Mouse (Mus musculus) hindbrain, embryonic 16.5 days (tissue): Measurements from ENCODE around the gene Fgf4. TPM values are rescaled to one million over a fixed set of nuclear protein-coding genes. Genes with fewer than 3 reads are reported as not detected.

ENCODE experiments used
- ATAC-seq: fragments of 200-750 bp; cut with Nextera tagmentation; 2 replicates; pipeline ENCODE4 v1.8.0; 2017; ENCODE audit warnings: moderate TSS enrichment, moderate library complexity
- H3K27ac ChIP-seq: fragments of 300-500 bp; sonication (generic); 2 replicates; pipeline ENCODE4 v1.5.1; 2014; ENCODE audit warnings: low read depth, mild to moderate bottlenecking, control low read depth, low read length, moderate library complexity
- H3K27me3 ChIP-seq: fragments of 300-500 bp; sonication (generic); replicated peaks from 2 replicates; pipeline ENCODE4 v1.6.1; 2014; ENCODE audit warnings: low read length; ENCODE audit not compliant: control insufficient read depth, insufficient read depth
- H3K36me3 ChIP-seq: fragments of 300-500 bp; sonication (generic); 2 replicates; pipeline ENCODE4 v1.6.1; 2014; ENCODE audit warnings: mild to moderate bottlenecking, low read length, moderate library complexity, mixed read lengths; ENCODE audit not compliant: control insufficient read depth, insufficient read depth
- H3K4me1 ChIP-seq: fragments of 300-500 bp; sonication (generic); 2 replicates; pipeline ENCODE4 v1.6.1; 2014; ENCODE audit warnings: low read depth, low read length; ENCODE audit not compliant: control insufficient read depth, insufficient read depth
- H3K4me2 ChIP-seq: fragments of 300-500 bp; sonication (generic); 2 replicates; pipeline ENCODE4 v1.6.1; 2014; ENCODE audit warnings: mild to moderate bottlenecking, low read length, control low read depth, moderate library complexity
- H3K4me3 ChIP-seq: fragments of 300-500 bp; sonication (generic); 2 replicates; pipeline ENCODE4 v1.5.1; 2014; ENCODE audit warnings: mild to moderate bottlenecking, low read length, control low read depth, moderate library complexity
- H3K9ac ChIP-seq: fragments of 300-500 bp; sonication (generic); 2 replicates; pipeline ENCODE4 v1.6.1; 2014; ENCODE audit warnings: low read depth, mild to moderate bottlenecking, control low read depth, low read length, moderate library complexity
- H3K9me3 ChIP-seq: fragments of 300-500 bp; sonication (generic); 2 replicates; pipeline ENCODE4 v1.6.1; 2014; ENCODE audit warnings: mild to moderate bottlenecking, low read length, moderate library complexity; ENCODE audit not compliant: control insufficient read depth
- WGBS: fragments of 180-500 bp; shearing (Covaris S2); extraction: QIAGEN DNeasy Blood & Tissue Kit; methylation state at CpG from one replicate; pipeline ENCODE4 v1.1.7; 2014; 5-methylcytosine and 5-hydroxymethylcytosine counted together
- polyA plus RNA-seq: library from polyadenylated mRNA; unstranded; fragments of >200 nt; fragmentation: Nextera tagmentation; extraction: Ambion mirVana; gene quantifications from 2 replicates; pipeline ENCODE4 v1.2.1, GENCODE M21; 2015

Gene Fgf4
- polyA plus RNA-seq, 1 experiment from 2014 or later, result not detected

DNA sequence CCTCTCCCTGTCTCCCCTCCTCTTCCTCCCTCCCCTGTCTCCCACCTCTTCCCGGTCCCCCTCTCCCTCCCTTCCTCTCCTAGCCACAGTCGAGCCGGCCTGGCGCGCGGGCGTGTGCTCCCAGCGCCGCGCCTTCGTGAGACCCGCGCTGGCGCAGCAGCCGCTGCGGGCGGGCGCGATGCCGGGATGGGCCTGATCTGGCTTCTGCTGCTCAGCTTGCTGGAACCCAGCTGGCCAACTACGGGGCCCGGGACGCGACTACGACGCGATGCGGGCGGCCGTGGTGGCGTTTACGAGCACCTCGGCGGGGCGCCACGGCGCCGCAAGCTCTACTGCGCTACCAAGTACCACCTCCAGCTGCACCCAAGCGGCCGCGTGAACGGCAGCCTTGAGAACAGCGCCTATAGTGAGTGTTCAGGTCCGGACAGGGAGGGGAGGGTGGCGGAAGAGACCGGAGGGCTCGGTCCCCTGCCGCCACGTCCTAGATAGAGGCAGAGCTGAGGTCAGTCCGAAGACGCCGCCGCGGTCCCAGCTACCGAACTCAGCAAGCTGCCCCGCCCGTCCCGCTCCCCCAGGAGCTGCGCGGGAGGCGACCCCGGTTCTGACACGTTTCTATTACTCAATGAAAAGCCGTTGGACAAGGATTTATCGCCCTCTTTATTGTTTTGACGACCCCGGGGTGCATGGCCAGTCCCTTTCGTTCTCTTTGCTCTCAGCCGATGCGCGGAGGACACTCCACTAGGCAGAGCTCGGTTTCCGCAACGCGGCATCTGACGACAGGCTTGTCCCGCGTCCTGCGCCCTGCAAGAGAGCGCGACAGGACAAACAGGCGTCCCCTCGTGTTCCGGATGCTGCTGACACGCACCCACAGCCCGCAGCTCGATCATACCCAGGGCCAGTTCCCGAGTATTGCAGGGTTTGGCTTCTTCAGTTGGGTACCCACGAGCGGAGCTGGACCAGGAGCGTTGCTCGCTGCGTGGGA lies 8.4 kb upstream of the Fgf4 start:
- Histone ChIP-seq H3K4me3 (peak overlapping the region; percentile 49), H3K4me2 (peak overlapping the region; percentile 71), H3K4me1 (peaks cover 9% of the 10 kb centered on the region), H3K27me3 (peaks cover 48% of the 10 kb centered on the region), H3K36me3 (no peaks in the 10 kb centered on the region), H3K9me3 (no peaks in the 10 kb centered on the region), H3K27ac (peak overlapping the region; percentile 40; the same call in 1 of the 2 replicates), H3K9ac (peak overlapping the region; percentile 52)
- ATAC-seq, result peak; percentile 60
- WGBS, result under 1% methylated on average over 94 of the region's 94 CpGs

DNA sequence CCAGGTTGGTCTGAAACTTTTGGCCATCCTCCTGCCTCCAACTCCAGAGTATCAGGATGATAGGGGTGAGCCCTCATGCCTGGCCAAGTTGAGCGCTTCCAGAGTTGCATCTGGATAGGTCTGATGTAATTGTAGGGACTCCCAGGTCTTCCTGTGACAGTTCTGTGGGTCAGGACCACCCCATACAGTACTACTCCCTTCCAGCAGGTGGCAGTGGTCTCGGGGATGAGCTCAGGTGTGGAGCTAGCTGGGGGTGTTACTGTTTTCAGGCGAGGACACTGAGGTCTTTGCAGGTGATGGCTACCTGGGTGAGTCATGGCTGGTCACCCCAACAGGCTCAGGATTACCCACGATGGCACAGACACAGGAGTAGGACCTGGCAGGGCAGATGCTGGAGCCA lies 1.0 kb upstream of the Fgf4 start:
- no peak for ATAC-seq
- Histone ChIP-seq H3K4me1 (no peaks in the 10 kb centered on the region), H3K27me3 (no peaks in the 10 kb centered on the region), H3K9ac (no peak overlapping the region), H3K9me3 (no peaks in the 10 kb centered on the region), H3K27ac (no peak overlapping the region), H3K4me3 (no peak overlapping the region), H3K4me2 (no peak overlapping the region), H3K36me3 (no peaks in the 10 kb centered on the region)
- 20% methylated on average over 4 of the region's 4 CpGs for WGBS

DNA sequence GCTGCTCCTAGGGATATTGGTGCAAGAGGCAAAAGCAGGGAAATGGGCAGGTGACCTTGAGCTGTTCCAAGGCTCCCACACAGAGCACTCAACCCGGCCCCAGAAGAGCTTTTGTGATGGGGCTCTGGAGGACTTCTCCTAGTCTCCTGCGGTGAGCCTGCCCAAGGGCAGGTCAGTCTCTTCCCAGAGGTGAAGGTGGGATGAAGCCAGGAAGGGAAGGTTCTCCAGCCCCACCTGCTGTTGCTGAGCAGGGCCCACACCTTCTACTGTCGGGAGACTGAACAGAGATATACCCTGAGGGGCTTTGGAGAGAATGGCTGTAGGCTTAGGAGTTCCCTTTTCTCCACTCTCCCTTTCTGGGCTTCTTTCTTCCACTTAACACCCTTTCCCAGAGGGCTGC lies 4.2 kb downstream of the Fgf4 start:
- no peak overlapping the region for H3K4me2 ChIP-seq
- no peak overlapping the region for H3K9ac ChIP-seq
- H3K27ac ChIP-seq, result no peak overlapping the region
- no peak overlapping the region for H3K4me3 ChIP-seq
- H3K36me3 ChIP-seq, result no peaks in the 10 kb centered on the region
- H3K27me3 ChIP-seq, result no peaks in the 10 kb centered on the region
- no peak for ATAC-seq
- WGBS, result 57% methylated on average over 3 of the region's 3 CpGs
- no peaks in the 10 kb centered on the region for H3K4me1 ChIP-seq
- H3K9me3 ChIP-seq, result no peaks in the 10 kb centered on the region

DNA sequence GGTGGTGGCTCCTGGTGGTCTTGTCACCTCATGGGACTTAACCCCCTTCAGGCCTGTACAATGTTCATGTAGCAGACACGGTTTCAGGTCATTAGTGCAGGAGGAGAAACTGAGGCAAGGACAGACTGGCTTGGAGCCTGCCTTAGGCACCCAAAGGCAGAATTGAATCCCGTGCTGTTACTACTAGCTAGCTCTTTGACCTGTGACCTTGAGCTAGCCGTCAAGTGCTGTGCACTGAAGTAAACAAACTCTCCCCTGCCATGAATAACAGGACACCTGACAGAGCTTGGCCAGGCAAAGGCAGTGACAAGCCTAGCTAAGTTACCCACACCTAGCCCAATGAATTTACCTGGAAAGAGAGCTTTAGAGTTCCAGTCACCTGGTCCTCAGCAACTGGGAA lies 7.8 kb downstream of the Fgf4 start:
- H3K9ac ChIP-seq, result no peak overlapping the region
- H3K4me1 ChIP-seq, result no peaks in the 10 kb centered on the region
- ATAC-seq, result no peak
- WGBS, result 62% methylated on average over 3 of the region's 3 CpGs
- H3K4me3 ChIP-seq, result no peak overlapping the region
- H3K4me2 ChIP-seq, result no peak overlapping the region
- H3K36me3 ChIP-seq, result no peaks in the 10 kb centered on the region
- H3K9me3 ChIP-seq, result no peaks in the 10 kb centered on the region
- H3K27ac ChIP-seq, result no peak overlapping the region
- H3K27me3 ChIP-seq, result peaks cover 7% of the 10 kb centered on the region

DNA sequence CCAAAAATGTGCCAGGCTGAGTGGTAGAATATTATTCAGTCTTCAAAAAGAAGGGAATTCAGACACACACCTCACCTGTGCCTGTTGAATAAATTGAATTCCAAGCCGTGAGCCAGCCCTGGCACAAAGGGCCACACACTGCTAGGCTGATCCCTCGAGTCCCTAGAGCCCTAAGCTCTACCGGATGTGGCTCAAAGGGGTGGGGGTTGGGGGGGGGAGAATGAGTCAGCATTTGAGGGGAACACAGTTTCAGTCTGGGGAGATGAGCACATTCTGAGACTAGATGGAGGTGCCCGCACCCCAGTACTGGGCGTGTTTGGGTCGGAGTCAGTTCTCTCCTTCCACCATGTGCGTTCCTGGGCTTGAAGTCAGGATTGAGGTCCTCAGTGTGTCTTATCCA lies 10.0 kb downstream of the Fgf4 start:
- H3K36me3 ChIP-seq, result no peaks in the 10 kb centered on the region
- H3K4me3 ChIP-seq, result no peak overlapping the region
- peaks cover 26% of the 10 kb centered on the region for H3K27me3 ChIP-seq
- 86% methylated on average over 7 of the region's 7 CpGs for WGBS
- no peaks in the 10 kb centered on the region for H3K9me3 ChIP-seq
- peaks cover 13% of the 10 kb centered on the region for H3K4me1 ChIP-seq
- H3K9ac ChIP-seq, result no peak overlapping the region
- no peak overlapping the region for H3K4me2 ChIP-seq
- ATAC-seq, result no peak
- H3K27ac ChIP-seq, result no peak overlapping the region

DNA sequence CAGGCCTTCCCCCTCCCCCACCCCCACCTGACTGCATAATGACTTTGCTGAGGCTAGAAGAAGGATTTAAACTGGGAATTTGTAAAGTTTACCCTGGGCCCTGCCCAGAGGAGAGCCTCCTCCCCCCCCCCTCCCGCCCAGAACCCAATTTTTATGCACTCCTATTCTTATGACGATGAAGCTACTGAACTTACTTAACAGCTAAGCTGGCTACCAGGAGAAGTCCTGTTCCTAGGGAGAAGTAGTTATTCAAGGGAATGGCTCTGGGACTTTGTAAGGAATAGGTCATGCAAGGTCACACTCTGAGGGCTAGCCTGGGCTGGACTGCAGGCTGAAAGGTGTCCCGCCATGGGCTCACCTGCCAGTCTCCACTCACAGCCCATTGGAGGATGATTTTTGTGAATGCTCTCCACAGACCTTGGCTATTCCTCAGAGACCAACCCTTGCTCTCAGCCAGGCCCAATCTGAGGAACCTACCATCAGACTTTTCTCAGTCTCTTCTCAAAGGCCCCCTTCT lies 10.7 kb downstream of the Fgf4 start:
- WGBS, result 71% methylated on average over 3 of the region's 3 CpGs
- Histone ChIP-seq H3K9ac (no peak overlapping the region), H3K4me1 (peaks cover 13% of the 10 kb centered on the region), H3K27ac (no peak overlapping the region), H3K4me3 (no peak overlapping the region), H3K27me3 (peaks cover 26% of the 10 kb centered on the region), H3K4me2 (no peak overlapping the region), H3K36me3 (no peaks in the 10 kb centered on the region), H3K9me3 (no peaks in the 10 kb centered on the region)
- no peak for ATAC-seq

DNA sequence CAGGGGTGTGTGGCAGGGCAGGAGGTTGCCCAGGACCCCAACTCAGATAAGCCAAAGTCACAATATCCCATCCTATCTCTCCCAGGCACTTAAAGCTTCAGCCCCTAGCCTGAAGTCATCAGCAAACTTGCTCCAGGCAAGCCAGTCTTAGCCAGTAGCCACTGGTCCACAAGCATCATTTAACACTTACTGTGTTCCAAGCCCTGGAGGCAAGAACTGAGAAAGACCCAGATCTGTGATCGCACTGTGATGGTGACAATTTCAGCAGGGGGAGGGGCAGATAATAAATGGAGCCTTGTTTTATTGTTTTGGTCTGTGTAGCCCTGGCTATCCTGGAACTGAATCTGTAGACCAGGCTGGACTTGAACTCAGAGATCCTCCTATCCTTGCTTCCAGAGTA lies 11.5 kb downstream of the Fgf4 start:
- H3K36me3 ChIP-seq, result no peaks in the 10 kb centered on the region
- H3K4me3 ChIP-seq, result no peak overlapping the region
- no peak for ATAC-seq
- no peak overlapping the region for H3K4me2 ChIP-seq
- H3K9ac ChIP-seq, result no peak overlapping the region
- no peaks in the 10 kb centered on the region for H3K9me3 ChIP-seq
- WGBS, result 83% methylated on average over 1 of the region's 1 CpGs
- no peak overlapping the region for H3K27ac ChIP-seq
- peaks cover 33% of the 10 kb centered on the region for H3K27me3 ChIP-seq
- peaks cover 13% of the 10 kb centered on the region for H3K4me1 ChIP-seq

DNA sequence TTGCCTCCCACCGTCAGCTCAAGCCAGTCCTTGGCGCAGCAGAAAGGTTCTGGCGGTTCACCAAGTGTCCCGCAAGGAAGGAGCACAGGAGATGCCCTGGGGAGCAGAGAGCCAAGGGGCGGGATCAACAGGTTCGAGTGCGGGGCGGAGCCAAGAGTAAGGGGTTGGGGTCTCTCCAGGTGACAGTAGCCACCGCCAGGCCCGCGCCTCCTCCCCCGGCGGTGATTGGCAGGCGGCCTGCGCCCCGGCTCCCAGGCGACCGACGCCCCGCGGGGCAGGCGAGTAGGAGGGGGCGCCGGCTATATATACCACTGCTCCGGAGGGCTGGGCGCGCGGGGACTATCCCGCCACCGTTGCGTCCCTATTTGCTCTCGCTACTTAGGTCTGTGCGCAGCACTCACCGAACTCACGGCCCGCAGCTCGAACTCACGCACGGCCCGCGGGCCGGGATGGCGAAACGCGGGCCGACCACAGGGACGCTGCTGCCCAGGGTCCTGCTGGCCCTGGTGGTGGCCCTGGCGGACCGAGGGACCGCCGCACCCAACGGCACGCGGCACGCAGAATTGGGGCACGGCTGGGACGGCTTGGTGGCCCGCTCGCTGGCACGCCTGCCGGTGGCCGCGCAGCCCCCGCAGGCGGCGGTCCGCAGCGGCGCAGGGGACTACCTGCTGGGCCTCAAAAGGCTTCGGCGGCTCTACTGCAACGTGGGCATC lies 14.0 kb downstream of the Fgf4 start:
- peaks cover 13% of the 10 kb centered on the region for H3K4me1 ChIP-seq
- ATAC-seq, result no peak
- H3K27me3 ChIP-seq, result peaks cover 51% of the 10 kb centered on the region
- H3K27ac ChIP-seq, result no peak overlapping the region
- H3K4me3 ChIP-seq, result peak overlapping the region; percentile 20
- peak overlapping the region; percentile 39 for H3K4me2 ChIP-seq
- no peaks in the 10 kb centered on the region for H3K36me3 ChIP-seq
- no peak overlapping the region for H3K9ac ChIP-seq
- no peaks in the 10 kb centered on the region for H3K9me3 ChIP-seq
- WGBS, result 1% methylated on average over 63 of the region's 72 CpGs

DNA sequence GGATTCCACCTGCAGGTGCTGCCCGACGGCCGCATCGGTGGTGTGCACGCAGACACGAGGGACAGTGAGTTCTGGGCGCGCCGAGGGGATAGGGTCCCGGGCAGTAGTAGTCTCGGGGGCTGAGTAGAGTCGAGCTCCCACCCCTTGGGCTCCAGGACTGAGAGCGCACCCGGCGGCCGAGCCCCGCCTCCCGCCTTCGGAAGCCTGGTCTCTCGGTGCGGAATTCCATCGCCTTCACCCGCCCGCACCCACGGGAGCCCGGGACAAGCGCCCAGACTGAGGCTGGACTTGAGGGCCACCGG lies 14.6 kb downstream of the Fgf4 start:
- H3K27ac ChIP-seq, result no peak overlapping the region
- peaks cover 13% of the 10 kb centered on the region for H3K4me1 ChIP-seq
- no peak overlapping the region for H3K9ac ChIP-seq
- peaks cover 51% of the 10 kb centered on the region for H3K27me3 ChIP-seq
- no peaks in the 10 kb centered on the region for H3K36me3 ChIP-seq
- no peak for ATAC-seq
- 0% methylated on average over 19 of the region's 28 CpGs for WGBS
- peak overlapping the region; percentile 39 for H3K4me2 ChIP-seq
- peak overlapping the region; percentile 20 for H3K4me3 ChIP-seq
- no peaks in the 10 kb centered on the region for H3K9me3 ChIP-seq
